Mouse (Mus musculus) cerebellum, adult 2 months (tissue): ENCODE data around the gene Rasl11b.

ENCODE experiments used
- CTCF ChIP-seq: fragments of 200-500 bp; IDR thresholded peaks from 2 replicates; pipeline ENCODE4 v1.5.1; 2011; ENCODE audit warnings: low read depth, mild to moderate bottlenecking, control low read depth, low read length, moderate library complexity, borderline replicate concordance; ENCODE audit not compliant: insufficient read depth
- POLR2A ChIP-seq: fragments of 200-500 bp; IDR thresholded peaks from 2 replicates; pipeline ENCODE4 v1.6.1; 2011; ENCODE audit warnings: low read length, control low read depth, borderline replicate concordance; ENCODE audit not compliant: insufficient read depth

- TF ChIP-seq CTCF (no peak), POLR2A (no peak)
Measured at GRCm38 (mm10) chr5:74168085-74168484, 27.0 kb upstream of the Rasl11b start.
